Mouse (Mus musculus): Measurements from ENCODE around the gene Vps37d.
A peak's percentile ranks its signal among the peaks of the same experiment; 100 is the strongest.

Vps37d gene

DNA sequence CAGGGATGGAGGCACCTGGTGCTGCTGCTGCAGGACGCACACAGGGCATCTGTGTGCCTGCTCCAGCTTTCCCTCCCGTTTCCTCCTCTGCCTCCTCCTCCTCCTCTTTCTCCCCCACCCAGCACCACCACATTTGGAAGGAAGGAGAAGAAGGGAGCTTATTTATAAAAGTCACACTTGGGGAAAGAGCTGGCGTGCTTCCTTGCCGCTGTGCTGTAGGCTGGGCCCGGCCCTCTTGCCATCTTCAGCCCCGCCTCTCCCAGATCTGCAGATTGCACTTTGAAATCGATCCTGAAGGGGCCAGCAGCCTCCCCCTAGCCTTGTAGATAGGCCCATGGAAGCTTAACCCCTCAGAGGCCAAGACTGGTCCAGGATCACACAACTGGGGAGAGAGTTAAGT lies 52.2 kb downstream of the Vps37d start:
- DNase-seq: no peak

DNA sequence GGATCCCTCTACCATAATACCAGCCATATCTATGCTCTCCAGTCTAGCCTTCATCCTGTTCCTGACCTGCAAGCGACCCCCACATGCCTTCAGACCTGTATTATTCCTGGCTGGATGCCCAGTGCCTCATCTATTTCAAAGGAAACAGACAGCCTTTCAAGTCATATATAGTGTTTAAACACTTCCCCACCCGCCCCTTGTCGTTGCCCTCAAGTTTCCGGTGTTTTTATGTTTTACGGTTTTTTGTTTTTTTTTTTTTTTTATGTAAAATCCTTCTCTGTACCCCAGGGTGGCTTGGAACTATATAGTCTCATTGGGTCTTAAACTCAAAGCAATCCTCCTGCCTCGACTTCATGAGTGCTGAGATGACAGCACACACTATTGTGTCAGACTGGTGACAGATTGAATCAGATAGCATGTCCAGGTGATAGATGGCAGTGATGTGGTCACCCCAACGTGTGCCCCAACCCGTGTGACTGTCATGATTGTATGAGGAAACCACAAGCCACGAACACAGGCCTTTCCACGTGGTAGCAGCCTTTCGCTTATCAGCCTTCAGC lies 53.3 kb downstream of the Vps37d start:
- DNase-seq: no peak

GRCm38 (mm10) chr5:135023344-135024173 lies 54.5 kb downstream of the Vps37d start, which contains the start of gene Stx1a:
TSS of gene Stx1a (plus strand) at chr5:135023482.
- DNase-seq: peak; percentile 93

All from retina, postnatal 1 day (tissue).